Mouse (Mus musculus): Measurements from ENCODE around the gene Mta3. TPM values are rescaled to one million over a fixed set of nuclear protein-coding genes. Genes with fewer than 3 reads are reported as not detected.
"Not testable (repeated sequence)": the region's sequence is repeated elsewhere in the genome, so short reads cannot be mapped to it uniquely, and the experiment has no call there.

Gene Mta3
- total RNA-seq, 2 experiments from 2014 or later, result 57.6 to 61.6 TPM

DNA sequence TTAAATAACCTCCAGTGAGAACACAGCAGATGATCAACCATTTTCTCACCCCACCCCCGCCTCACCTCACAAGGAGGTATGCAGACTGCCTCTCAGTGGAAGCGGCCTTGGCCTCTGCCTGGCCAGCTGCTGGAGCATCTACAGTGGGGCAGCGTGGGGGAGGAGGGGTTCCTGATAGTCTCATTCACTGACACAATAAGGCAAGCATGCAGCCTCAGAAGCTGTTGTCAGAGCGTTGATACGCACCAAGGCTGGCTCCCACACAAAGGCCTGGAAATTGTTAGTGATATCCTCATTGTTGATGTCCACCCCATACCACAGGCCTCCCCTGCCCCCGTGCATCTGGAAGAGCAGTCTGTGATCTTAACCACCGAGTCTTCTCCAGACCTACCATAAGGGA is 137.8 kb downstream of the Mta3 start:
- no peak for ATAC-seq (replicated peaks; ENCODE audit: low FRiP score, poor library complexity, severe bottlenecking)

- ATAC-seq (replicated peaks; ENCODE audit: low FRiP score, poor library complexity, severe bottlenecking), result no peak
Measured at GRCm38 (mm10) chr17:83845538-83845937, 139.6 kb downstream of the Mta3 start.

GRCm38 (mm10) chr17:83846301-83847021 is 140.5 kb downstream of the Mta3 start:
- ATAC-seq (replicated peaks; ENCODE audit: low FRiP score, poor library complexity, severe bottlenecking), result no peak

DNA sequence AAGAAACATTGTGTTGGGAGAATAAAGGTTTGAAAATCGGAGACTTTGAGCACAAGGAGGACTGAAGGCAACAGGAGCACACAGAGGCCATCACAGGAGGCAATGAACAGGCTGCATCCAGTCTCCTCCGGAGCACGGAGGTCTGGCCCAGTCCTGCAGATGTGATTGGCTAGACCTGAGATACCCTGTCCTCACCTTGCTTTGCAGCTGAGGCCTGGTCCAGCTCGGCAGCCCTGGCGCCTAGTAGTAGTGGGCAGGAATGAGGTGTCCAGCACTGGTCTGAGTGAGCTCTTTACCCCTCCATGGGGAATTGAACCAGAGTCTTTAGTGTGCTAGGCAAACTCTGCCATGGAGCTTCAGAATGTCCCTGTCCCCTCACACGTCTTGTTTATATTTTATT is 141.1 kb downstream of the Mta3 start:
- no peak for ATAC-seq (replicated peaks; ENCODE audit: low FRiP score, poor library complexity, severe bottlenecking)

GRCm38 (mm10) chr17:83847815-83848214 is 141.9 kb downstream of the Mta3 start, which contains the start of gene Haao:
TSS of gene Haao (minus strand) at chr17:83847963.
- no peak for ATAC-seq (replicated peaks; ENCODE audit: low FRiP score, poor library complexity, severe bottlenecking)

DNA sequence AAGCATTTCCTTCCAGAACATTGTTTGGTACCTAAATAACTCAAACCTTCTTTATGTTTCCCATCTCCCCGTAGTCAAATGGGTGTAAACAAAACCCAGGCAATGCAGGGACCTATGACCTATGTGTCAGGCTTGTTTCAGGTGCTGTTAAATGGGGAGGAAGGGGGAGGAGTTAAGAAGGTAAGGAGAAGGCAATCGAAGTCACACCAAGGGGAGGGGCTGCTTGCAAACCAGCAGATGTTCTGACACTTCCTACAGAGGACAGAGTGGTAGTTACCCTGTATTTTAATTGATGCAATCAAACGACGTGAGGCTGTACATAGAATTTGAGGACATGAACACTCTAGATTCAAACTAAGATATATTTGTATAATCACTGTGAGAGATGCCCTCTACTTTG is 142.5 kb downstream of the Mta3 start:
- no peak for ATAC-seq (replicated peaks; ENCODE audit: low FRiP score, poor library complexity, severe bottlenecking)

- ATAC-seq (replicated peaks; ENCODE audit: low FRiP score, poor library complexity, severe bottlenecking), result no peak
Measured at GRCm38 (mm10) chr17:83849081-83849675, 143.2 kb downstream of the Mta3 start.

DNA sequence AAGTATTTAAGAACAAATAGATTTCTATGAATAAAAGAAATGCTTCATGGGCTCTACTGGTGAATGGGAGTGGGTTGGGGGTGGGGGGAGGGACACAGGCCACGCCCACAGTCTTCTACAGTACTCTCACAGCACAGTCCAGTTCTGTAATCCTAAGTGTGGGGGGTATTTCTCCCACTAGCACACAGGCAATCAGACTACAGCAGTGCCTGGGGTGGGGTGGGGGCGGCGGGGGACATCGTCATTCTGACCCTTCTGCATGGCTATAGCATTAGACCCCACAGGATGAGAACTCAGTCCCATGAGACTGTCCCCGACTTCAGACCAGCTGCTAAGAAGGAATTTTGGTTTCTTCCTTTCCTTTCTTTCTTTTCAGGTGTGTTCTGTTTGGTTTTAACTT is 143.8 kb downstream of the Mta3 start:
- ATAC-seq (replicated peaks; ENCODE audit: low FRiP score, poor library complexity, severe bottlenecking), result no peak

- peak; percentile 73 for ATAC-seq (replicated peaks; ENCODE audit: low FRiP score, poor library complexity, severe bottlenecking)
Measured at GRCm38 (mm10) chr17:83850458-83850857, 144.5 kb downstream of the Mta3 start.

DNA sequence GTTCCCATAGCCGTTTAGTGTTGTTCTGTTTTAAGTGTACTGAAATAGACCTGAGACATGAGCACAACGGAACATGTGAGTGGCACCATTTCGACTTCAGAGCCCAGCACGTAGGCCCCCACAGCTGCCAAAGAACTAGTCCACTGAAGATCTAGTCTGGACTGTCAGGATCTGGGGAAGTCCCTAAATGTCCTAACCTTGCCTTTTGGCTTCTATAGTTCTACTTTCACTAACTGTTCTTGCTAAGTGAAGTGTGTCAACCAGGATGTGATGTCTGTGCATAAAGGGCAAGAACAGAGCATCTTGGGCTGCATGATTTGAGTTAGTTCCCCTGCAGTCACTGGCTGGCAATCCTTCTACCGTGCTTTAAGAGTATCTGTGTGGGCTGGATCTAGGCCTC is 144.9 kb downstream of the Mta3 start:
- ATAC-seq (replicated peaks; ENCODE audit: low FRiP score, poor library complexity, severe bottlenecking), result no peak

DNA sequence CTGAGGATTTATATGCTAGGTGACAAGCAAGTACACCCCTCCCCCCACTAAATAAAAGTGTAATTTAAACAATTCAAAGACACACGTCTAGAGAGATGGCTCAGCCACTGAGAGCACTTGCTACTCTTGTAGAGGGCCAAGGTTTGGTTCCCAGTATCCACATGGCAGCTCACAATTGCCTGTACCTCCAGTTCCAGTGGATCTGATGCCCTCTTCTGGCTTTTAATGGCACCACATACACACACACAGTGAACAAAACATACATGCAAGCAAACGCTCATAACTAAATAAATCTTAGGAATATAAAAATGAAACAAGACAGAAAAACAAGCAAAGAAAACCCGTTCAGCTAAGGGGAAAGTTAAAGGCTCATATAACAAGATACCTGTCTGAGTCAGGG is 147.9 kb downstream of the Mta3 start:
- ATAC-seq (replicated peaks; ENCODE audit: low FRiP score, poor library complexity, severe bottlenecking), result no peak

DNA sequence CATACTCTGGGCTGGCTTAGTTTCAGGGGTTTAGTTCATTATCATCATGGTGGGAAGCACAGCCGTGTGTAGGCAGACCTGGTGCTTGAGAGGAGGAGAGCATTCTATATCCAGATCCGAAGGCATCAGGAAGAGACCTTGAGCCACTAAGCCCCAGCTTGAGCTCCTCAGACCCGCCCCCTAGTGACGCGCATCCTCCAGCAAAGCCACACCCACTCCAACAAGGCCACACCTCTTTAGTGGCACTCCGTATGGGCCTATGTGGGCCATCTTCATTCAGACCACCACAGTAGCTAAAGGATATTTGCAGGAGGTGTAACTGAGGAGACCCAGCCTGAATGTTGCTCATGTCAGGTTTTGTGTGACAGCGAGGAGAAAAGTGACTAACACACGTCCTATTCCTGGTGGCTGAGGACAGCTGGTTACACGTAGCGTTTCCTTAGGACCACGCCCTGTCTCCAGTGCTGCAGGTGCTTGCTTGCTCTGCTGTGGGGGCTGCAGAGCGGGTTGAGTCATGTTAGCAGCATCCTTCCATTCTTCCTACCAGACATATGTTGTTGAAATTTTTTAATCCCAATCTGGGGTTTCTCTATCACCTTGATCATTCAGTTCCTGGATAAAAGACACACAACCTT is 148.4 kb downstream of the Mta3 start:
- ATAC-seq (replicated peaks; ENCODE audit: low FRiP score, poor library complexity, severe bottlenecking), result peak; percentile 65

GRCm38 (mm10) chr17:83858413-83858812 is 152.4 kb downstream of the Mta3 start:
- peak; percentile 66 for ATAC-seq (replicated peaks; ENCODE audit: low FRiP score, poor library complexity, severe bottlenecking)

DNA sequence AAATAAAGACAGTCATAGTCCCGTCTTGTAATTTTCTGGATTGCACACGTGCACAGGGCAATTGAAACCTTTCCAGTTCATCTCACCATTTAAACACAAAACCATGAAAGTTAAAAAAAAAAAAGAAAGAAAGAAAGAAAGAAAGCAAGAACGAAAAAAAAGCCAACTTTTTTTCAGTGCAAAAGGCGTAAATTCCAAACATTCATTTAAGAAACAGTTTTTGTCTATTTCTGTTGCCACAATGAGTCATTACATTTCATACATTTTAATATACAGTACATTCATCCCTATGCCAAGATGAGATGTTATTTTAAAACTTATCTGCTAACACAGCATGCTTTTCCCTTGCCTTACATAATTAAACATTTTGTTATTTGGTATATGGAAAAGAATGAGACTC is 153.7 kb downstream of the Mta3 start:
- no peak for ATAC-seq (replicated peaks; ENCODE audit: low FRiP score, poor library complexity, severe bottlenecking)

GRCm38 (mm10) chr17:83860224-83860623 is 154.3 kb downstream of the Mta3 start:
- no peak for ATAC-seq (replicated peaks; ENCODE audit: low FRiP score, poor library complexity, severe bottlenecking)

DNA sequence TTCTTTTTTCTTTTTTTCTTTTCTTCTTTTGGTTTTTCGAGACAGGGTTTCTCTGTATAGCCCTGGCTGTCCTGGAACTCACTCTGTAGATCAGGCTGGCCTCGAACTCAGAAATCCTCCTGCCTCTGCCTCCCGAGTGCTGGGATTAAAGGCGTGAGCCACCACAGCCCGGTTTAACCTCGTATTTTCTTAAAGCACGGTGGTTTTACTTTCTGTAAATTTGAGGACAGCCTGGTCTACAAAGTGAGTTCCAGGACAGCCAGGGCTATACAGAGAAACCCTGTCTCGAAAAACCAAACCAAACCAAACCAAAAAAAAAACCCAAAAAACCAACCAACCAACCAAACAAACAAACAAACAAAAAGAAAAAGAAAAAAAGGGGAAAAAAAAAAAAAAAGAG is 155.0 kb downstream of the Mta3 start:
- ATAC-seq (replicated peaks; ENCODE audit: low FRiP score, poor library complexity, severe bottlenecking), result not testable (repeated sequence)

DNA sequence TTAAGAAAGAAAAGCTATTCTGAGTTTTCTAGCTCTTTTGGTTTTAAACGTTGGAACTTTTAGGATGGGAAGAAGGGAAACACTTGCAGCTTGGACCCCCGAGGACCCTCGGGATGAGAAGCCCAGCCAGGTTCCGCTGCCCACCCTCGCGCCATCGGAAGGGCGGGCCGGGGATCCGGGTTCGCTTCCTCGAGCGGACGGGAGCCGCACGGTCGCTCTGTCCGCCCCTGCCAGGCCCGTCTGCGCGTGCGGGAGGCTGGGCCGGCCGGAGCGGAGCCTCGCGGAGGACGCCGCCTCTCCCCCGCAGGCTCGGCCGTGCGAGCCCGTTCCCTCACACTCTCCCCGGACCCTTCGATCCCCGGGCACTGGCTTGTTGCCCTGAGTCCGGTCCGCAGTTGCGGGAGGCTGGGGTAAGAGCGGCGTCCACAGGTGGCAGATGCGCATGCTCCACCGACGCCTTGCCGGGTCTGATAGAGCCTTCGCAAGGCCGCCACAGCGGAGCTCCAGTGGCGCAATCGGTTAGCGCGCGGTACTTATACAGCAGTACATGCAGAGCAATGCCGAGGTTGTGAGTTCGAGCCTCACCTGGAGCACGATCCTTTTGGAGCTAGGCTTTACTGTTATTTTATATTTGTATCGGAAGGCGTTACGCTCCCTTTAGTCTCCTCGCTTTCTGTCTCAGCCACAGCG is 155.6 kb downstream of the Mta3 start:
- peak; percentile 82 for ATAC-seq (replicated peaks; ENCODE audit: low FRiP score, poor library complexity, severe bottlenecking)

DNA sequence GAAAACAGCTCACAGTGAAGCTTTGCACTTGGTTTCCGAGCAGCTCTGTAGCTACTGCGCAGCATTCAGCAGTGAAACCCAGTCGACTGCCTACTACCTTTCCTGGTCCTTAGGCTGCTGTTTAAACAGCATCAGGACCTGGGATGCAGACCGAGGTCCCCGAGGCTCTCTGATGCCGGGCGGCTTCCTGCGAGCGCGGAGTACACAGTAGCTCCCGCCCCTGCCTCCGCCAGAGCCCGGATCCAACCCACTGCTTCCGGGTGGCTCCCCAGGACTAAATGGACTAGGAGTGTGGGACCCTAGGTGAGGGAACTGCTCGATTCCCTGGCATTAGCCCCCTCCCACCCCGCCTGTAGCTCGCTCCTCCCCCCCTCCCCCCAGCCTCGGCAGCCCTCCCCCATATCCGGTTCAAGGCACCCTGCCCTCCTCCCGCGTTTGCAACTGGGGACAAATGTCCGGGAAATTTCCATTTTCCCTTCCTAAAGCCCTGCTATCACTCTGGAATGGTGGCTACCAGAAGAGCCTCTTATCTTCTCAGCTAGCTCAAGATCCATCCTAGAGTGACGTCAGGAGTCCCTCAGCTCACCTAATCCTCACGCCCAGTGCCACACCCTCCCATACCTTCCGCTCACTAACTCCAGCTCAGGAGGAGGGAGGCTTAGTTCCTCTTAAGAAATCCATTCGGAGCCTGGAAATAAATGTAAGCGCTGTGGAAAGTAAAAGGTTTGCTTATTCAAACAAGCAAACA is 156.3 kb downstream of the Mta3 start:
- ATAC-seq (replicated peaks; ENCODE audit: low FRiP score, poor library complexity, severe bottlenecking), result peak; percentile 56

DNA sequence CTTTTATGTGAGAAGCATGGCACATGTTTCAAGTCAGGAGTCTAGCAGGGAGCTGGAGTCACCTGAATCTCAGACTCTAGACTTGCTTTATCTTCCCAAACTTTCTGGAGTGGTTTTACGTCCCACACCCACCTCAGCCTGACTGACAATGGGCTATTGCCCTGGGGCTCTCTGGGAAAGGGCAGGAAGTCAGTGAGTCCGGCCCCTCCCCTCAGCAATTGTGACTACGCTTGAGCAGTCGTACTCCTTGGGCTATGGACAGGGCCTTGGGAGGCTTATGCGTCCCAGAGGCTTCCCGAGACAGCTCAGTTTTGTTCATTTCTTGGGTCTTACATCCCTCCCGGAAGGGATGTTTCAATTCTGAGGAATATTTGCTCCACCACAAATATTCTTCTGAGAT is 159.4 kb downstream of the Mta3 start:
- no peak for ATAC-seq (replicated peaks; ENCODE audit: low FRiP score, poor library complexity, severe bottlenecking)

GRCm38 (mm10) chr17:83866582-83866981 is 160.6 kb downstream of the Mta3 start:
- ATAC-seq (replicated peaks; ENCODE audit: low FRiP score, poor library complexity, severe bottlenecking), result no peak

Measured in erythroid progenitor cell, adult 5-6 weeks (primary cell).